Mouse (Mus musculus): ENCODE data around the gene Ush1c.
A peak's percentile ranks its signal among the peaks of the same experiment; 100 is the strongest.

The Ush1c gene

GRCm38 (mm10) chr7:46238346-46238745 lies at the start of gene Ush1c:
Ush1c (minus strand) TSS chr7:46238503.
- no peak for DNase-seq (ENCODE audit: low spot score in 2 of 2)

GRCm38 (mm10) chr7:46287051-46287450 lies 48.7 kb upstream of the Ush1c start:
- DNase-seq (ENCODE audit: low spot score in 2 of 2): no peak

- no peak for DNase-seq (ENCODE audit: low spot score in 2 of 2)
Measured at GRCm38 (mm10) chr7:46286391-46286790, 48.1 kb upstream of the Ush1c start.

GRCm38 (mm10) chr7:46285161-46285839 lies 47.0 kb upstream of the Ush1c start:
- no peak for DNase-seq (ENCODE audit: low spot score in 2 of 2)

GRCm38 (mm10) chr7:46283681-46284080 lies 45.4 kb upstream of the Ush1c start:
- DNase-seq (ENCODE audit: low spot score in 2 of 2): peak in 1 of 2 experiments; percentile 20

GRCm38 (mm10) chr7:46282276-46282675 lies 44.0 kb upstream of the Ush1c start:
- no peak for DNase-seq (ENCODE audit: low spot score in 2 of 2)

- no peak for DNase-seq (ENCODE audit: low spot score in 2 of 2)
Measured at GRCm38 (mm10) chr7:46280896-46281295, 42.6 kb upstream of the Ush1c start.

GRCm38 (mm10) chr7:46279946-46280345 lies 41.6 kb upstream of the Ush1c start:
- DNase-seq (ENCODE audit: low spot score in 2 of 2): peak; percentile 39 to 76

- no peak for DNase-seq (ENCODE audit: low spot score in 2 of 2)
Measured at GRCm38 (mm10) chr7:46276156-46276555, 37.9 kb upstream of the Ush1c start.

GRCm38 (mm10) chr7:46251841-46252240 lies 13.5 kb upstream of the Ush1c start:
- DNase-seq (ENCODE audit: low spot score in 2 of 2): no peak

GRCm38 (mm10) chr7:46247606-46248005 lies 9.3 kb upstream of the Ush1c start:
- no peak for DNase-seq (ENCODE audit: low spot score in 2 of 2)

- no peak for DNase-seq (ENCODE audit: low spot score in 2 of 2)
Measured at GRCm38 (mm10) chr7:46246876-46247275, 8.6 kb upstream of the Ush1c start.

GRCm38 (mm10) chr7:46240696-46241095 lies 2.4 kb upstream of the Ush1c start, which contains the start of gene Otog:
Otog (plus strand) TSS chr7:46240987.
- DNase-seq (ENCODE audit: low spot score in 2 of 2): no peak

GRCm38 (mm10) chr7:46240091-46240490 lies 1.8 kb upstream of the Ush1c start:
- DNase-seq (ENCODE audit: low spot score in 2 of 2): no peak

GRCm38 (mm10) chr7:46237192-46237591 lies 1.1 kb downstream of the Ush1c start:
- DNase-seq (ENCODE audit: low spot score in 2 of 2): no peak

- no peak for DNase-seq (ENCODE audit: low spot score in 2 of 2)
Measured at GRCm38 (mm10) chr7:46236363-46236762, 1.9 kb downstream of the Ush1c start.

- DNase-seq (ENCODE audit: low spot score in 2 of 2): no peak
Measured at GRCm38 (mm10) chr7:46235948-46236347, 2.4 kb downstream of the Ush1c start.

- DNase-seq (ENCODE audit: low spot score in 2 of 2): no peak
Measured at GRCm38 (mm10) chr7:46226936-46227335, 11.4 kb downstream of the Ush1c start.

GRCm38 (mm10) chr7:46226253-46226652 lies 12.1 kb downstream of the Ush1c start:
- peak; percentile 28 to 78 for DNase-seq (ENCODE audit: low spot score in 2 of 2)

GRCm38 (mm10) chr7:46220591-46221129 lies 17.6 kb downstream of the Ush1c start:
- no peak for DNase-seq (ENCODE audit: low spot score in 2 of 2)

GRCm38 (mm10) chr7:46218415-46218814 lies 19.9 kb downstream of the Ush1c start:
- no peak for DNase-seq (ENCODE audit: low spot score in 2 of 2)

GRCm38 (mm10) chr7:46216481-46216880 lies 21.8 kb downstream of the Ush1c start:
- no peak for DNase-seq (ENCODE audit: low spot score in 2 of 2)

- DNase-seq (ENCODE audit: low spot score in 2 of 2): no peak
Measured at GRCm38 (mm10) chr7:46210276-46210675, 28.0 kb downstream of the Ush1c start.

- no peak for DNase-seq (ENCODE audit: low spot score in 2 of 2)
Measured at GRCm38 (mm10) chr7:46208131-46208530, 30.2 kb downstream of the Ush1c start.

All from spleen, postnatal 4 days (tissue).